Mouse (Mus musculus): ENCODE results near the gene Gm7929. TPM values are rescaled to one million over a fixed set of nuclear protein-coding genes. Genes with fewer than 3 reads are reported as not detected.
A peak's percentile ranks its signal among the peaks of the same experiment; 100 is the strongest.
"Not testable (repeated sequence)": the region's sequence is repeated elsewhere in the genome, so short reads cannot be mapped to it uniquely, and the experiment has no call there.

The Gm7929 gene
- not detected for total RNA-seq (2021)

GRCm38 (mm10) chr14:41750514-41750913 is at the start of gene Gm7929:
Gene Gm7929, minus strand, starts transcription at chr14:41750614.
- intact Hi-C loops (cut with DNase I); DNase-seq (ENCODE audit: low spot score in 2 of 2): not testable (repeated sequence)

- intact Hi-C loops (cut with DNase I) = not testable (repeated sequence)
Measured at GRCm38 (mm10) chr14:41772341-41772740, 21.9 kb upstream of the Gm7929 start, which contains the start of gene Gm47189. Gene Gm47189, minus strand, starts transcription at chr14:41772441.

GRCm38 (mm10) chr14:41755931-41756330 is 5.5 kb upstream of the Gm7929 start:
- intact Hi-C loops (cut with DNase I) = not testable (repeated sequence)
- DNase-seq (ENCODE audit: low spot score in 2 of 2) = peak; percentile 2

More at GRCm38 (mm10) chr14:41772341-41772740, 21.9 kb upstream of the Gm7929 start, which contains the start of gene Gm47189:
- not testable (repeated sequence) for DNase-seq (ENCODE audit: low spot score in 2 of 2)

GRCm38 (mm10) chr14:41723437-41723836 is 27.0 kb downstream of the Gm7929 start:
- intact Hi-C loops (cut with DNase I); DNase-seq (ENCODE audit: low spot score in 2 of 2): not testable (repeated sequence)

- DNase-seq (ENCODE audit: low spot score in 2 of 2); intact Hi-C loops (cut with DNase I): not testable (repeated sequence)
Measured at GRCm38 (mm10) chr14:41717180-41717579, 33.2 kb downstream of the Gm7929 start.

- DNase-seq (ENCODE audit: low spot score in 2 of 2); intact Hi-C loops (cut with DNase I): not testable (repeated sequence)
Measured at GRCm38 (mm10) chr14:41701785-41702184, 48.6 kb downstream of the Gm7929 start, which contains the start of gene Gm8068. Gene Gm8068, minus strand, starts transcription at chr14:41701885.

Other genes starting within 250 kb of the Gm7929 start
- not detected for gene Gm7970, start 195.0 kb downstream of the Gm7929 start, total RNA-seq (2021)
- not detected for gene 1700049E17Rik2, start 177.4 kb downstream of the Gm7929 start, total RNA-seq (2021)
- not detected for gene Gm3072, start 126.0 kb downstream of the Gm7929 start, total RNA-seq (2021)
- not detected for gene Gm3676, start 104.1 kb downstream of the Gm7929 start, total RNA-seq (2021)
- gene Gm8068, start 48.7 kb downstream of the Gm7929 start, total RNA-seq (2021) = not detected
- not detected for gene Gm47189, start 21.8 kb upstream of the Gm7929 start, total RNA-seq (2021)
- gene Gm7980, start 156.7 kb upstream of the Gm7929 start, total RNA-seq (2021) = not detected
- gene 1700049E17Rik1, start 174.3 kb upstream of the Gm7929 start, total RNA-seq (2021) = not detected
- gene 1700024B05Rik, start 193.4 kb upstream of the Gm7929 start, total RNA-seq (2021) = not detected
- gene Gm6401, start 217.3 kb upstream of the Gm7929 start, total RNA-seq (2021) = not detected
- 1 to 10 TPM; 1.4 to 2.3 TPM for gene Gm3543, start 232.7 kb upstream of the Gm7929 start, total RNA-seq (2021)